Comparison of ENCODE assay signal across 26 mouse cellular contexts in genomic region chr3:144603558-144603957, GRCm38 (mm10). TPM values are rescaled to one million over a fixed set of nuclear protein-coding genes. Genes with fewer than 3 reads are reported as not detected.
DNase-seq lines count a peak whose midpoint lies in the region; ATAC-seq and TF ChIP-seq lines count a peak whose summit lies in the region.
"Had no signal": no experiment of that assay in that cellular context is flagged by ENCODE, and none has a peak within 500 bp of the region (broad histone marks: within the 10 kb centered on the region; RNA-seq: fewer than 3 reads in every experiment).

No protein-coding gene starts in this region.

- TF ChIP-seq EP300 in lung, postnatal 0 days (IDR thresholded peaks at IDR 0.05), result no peak

- no peaks in the 10 kb centered on the region for H3K27me3 ChIP-seq in lung, postnatal 0 days (replicated peaks; ENCODE audit: insufficient read depth, low read length)
- no peaks in the 10 kb centered on the region for H3K27me3 ChIP-seq in hindbrain, embryonic 13.5 days
- H3K27me3 ChIP-seq: heart, embryonic 13.5 days; intestine, embryonic 15.5 days; megakaryocyte, embryonic 14.5 days had no signal

- H3K4me3 ChIP-seq in lung, postnatal 0 days (ENCODE audit: low read depth, low read length), result no peak overlapping the region
- no peak overlapping the region for H3K4me3 ChIP-seq in hindbrain, embryonic 13.5 days
- H3K4me3 ChIP-seq: heart, adult 2 months; heart, embryonic 13.5 days; intestine, embryonic 15.5 days; megakaryocyte, embryonic 14.5 days had no signal

- 0 out of 2 replicates have a peak, but pooled peaks have one; percentile 13 for ATAC-seq in lung, postnatal 0 days
- ATAC-seq in granulocyte monocyte progenitor cell, adult 5-6 weeks (replicated peaks; ENCODE audit: poor library complexity, severe bottlenecking), result peak; percentile 49
- no peak for ATAC-seq in hindbrain, embryonic 13.5 days (ENCODE audit: low FRiP score)
- no peak for ATAC-seq in megakaryocyte-erythroid progenitor cell, adult 5-6 weeks (replicated peaks; ENCODE audit: low FRiP score, low TSS enrichment, poor library complexity, severe bottlenecking)
- ATAC-seq: forebrain, embryonic 14.5 days; hindbrain, postnatal 0 days; intestine, embryonic 15.5 days had no signal

- H3K9me3 ChIP-seq in lung, postnatal 0 days (ENCODE audit: low read length), result no peaks in the 10 kb centered on the region
- no peaks in the 10 kb centered on the region for H3K9me3 ChIP-seq in hindbrain, embryonic 13.5 days
- H3K9me3 ChIP-seq: heart, embryonic 13.5 days; intestine, embryonic 15.5 days had no signal

- no peak for TF ChIP-seq CTCF in lung, postnatal 0 days (IDR thresholded peaks at IDR 0.05)

- no peak overlapping the region for H3K4me2 ChIP-seq in lung, postnatal 0 days (replicated peaks; ENCODE audit: low read depth, low read length)
- no peak overlapping the region for H3K4me2 ChIP-seq in hindbrain, embryonic 13.5 days
- H3K4me2 ChIP-seq: heart, embryonic 13.5 days; intestine, embryonic 15.5 days; lung, embryonic 14.5 days had no signal

- DNase-seq in lung, postnatal 0 days (ENCODE audit: low spot score), result peak; percentile 29
- no peak for DNase-seq in lung, adult 18-20 months
- peak; percentile 48 for DNase-seq in NIH3T3 (ENCODE audit: low read depth)
- no peak for DNase-seq in kidney, postnatal 36 days
- DNase-seq: adrenal gland, adult 2 months; cerebellum, adult 8-10 months; cerebellum, postnatal 25 days; gastrocnemius, postnatal 25 days; heart, adult 2 months; heart, postnatal 14 days; kidney, adult 9 months; kidney, postnatal 10 days; liver; midbrain, embryonic 14.5 days; right cerebral cortex, postnatal 25 days; thymus, postnatal 36 days had no signal

- 54% methylated on average over 3 of the region's 3 CpGs for WGBS in lung, postnatal 0 days
- 88% methylated on average over 3 of the region's 3 CpGs for WGBS in hindbrain, embryonic 13.5 days

- no peak overlapping the region for H3K9ac ChIP-seq in lung, postnatal 0 days (replicated peaks; ENCODE audit: low read depth)
- no peak overlapping the region for H3K9ac ChIP-seq in hindbrain, embryonic 13.5 days
- H3K9ac ChIP-seq: heart, embryonic 13.5 days; intestine, embryonic 15.5 days; liver, embryonic 14.5 days; lung, embryonic 14.5 days had no signal

- no peaks in the 10 kb centered on the region for H3K4me1 ChIP-seq in lung, postnatal 0 days (ENCODE audit: insufficient read depth, low read depth, low read length)
- H3K4me1 ChIP-seq in hindbrain, embryonic 13.5 days (replicated peaks), result no peaks in the 10 kb centered on the region
- H3K4me1 ChIP-seq: intestine, embryonic 15.5 days had no signal

- H3K36me3 ChIP-seq in lung, postnatal 0 days (ENCODE audit: insufficient read depth, low read length), result no peaks in the 10 kb centered on the region
- H3K36me3 ChIP-seq in hindbrain, embryonic 13.5 days, result peaks cover 21% of the 10 kb centered on the region

- H3K27ac ChIP-seq in lung, postnatal 0 days (ENCODE audit: low read length), result no peak overlapping the region
- H3K27ac ChIP-seq in hindbrain, embryonic 13.5 days, result no peak overlapping the region
- H3K27ac ChIP-seq: heart, adult 2 months; heart, embryonic 13.5 days; hindbrain, postnatal 0 days; intestine, embryonic 15.5 days; liver, embryonic 14.5 days had no signal

RNA-seq across cellular contexts. Expression of gene Selenof, which starts 33.5 kb away (rescaled TPM):
- 837 and 926 TPM in 2 replicates for polyA plus RNA-seq in lung, postnatal 0 days (2015; fragmentation: Nextera tagmentation; extraction: Ambion mirVana)
- total RNA-seq in granulocyte monocyte progenitor cell, adult 5-6 weeks (2014; fragmentation: Nextera tagmentation), result 330 and 358 TPM in 2 replicates
- total RNA-seq in granulocyte monocyte progenitor cell, adult 5-6 weeks (2017), result 781 and 898 TPM in 2 replicates
- 552 and 565 TPM in 2 replicates for polyA plus RNA-seq in hindbrain, embryonic 13.5 days (2015; fragmentation: Nextera tagmentation; extraction: Ambion mirVana)
- 228 and 242 TPM in 2 replicates for total RNA-seq in megakaryocyte-erythroid progenitor cell, adult 5-6 weeks (2014; fragmentation: Nextera tagmentation)
- total RNA-seq in megakaryocyte-erythroid progenitor cell, adult 5-6 weeks (2017), result 570 and 661 TPM in 2 replicates

RNA-seq across cellular contexts. Expression of gene Hs2st1, which starts 33.6 kb away (rescaled TPM):
- polyA plus RNA-seq in lung, postnatal 0 days (2015; fragmentation: Nextera tagmentation; extraction: Ambion mirVana), result 25.1 and 29.3 TPM in 2 replicates
- 11.1 and 13.0 TPM in 2 replicates for total RNA-seq in granulocyte monocyte progenitor cell, adult 5-6 weeks (2014; fragmentation: Nextera tagmentation)
- total RNA-seq in granulocyte monocyte progenitor cell, adult 5-6 weeks (2017), result 12.3 and 13.7 TPM in 2 replicates
- 12.4 and 13.7 TPM in 2 replicates for polyA plus RNA-seq in hindbrain, embryonic 13.5 days (2015; fragmentation: Nextera tagmentation; extraction: Ambion mirVana)
- total RNA-seq in megakaryocyte-erythroid progenitor cell, adult 5-6 weeks (2014; fragmentation: Nextera tagmentation), result 11.6 and 14.2 TPM in 2 replicates
- 9.9 and 11.4 TPM in 2 replicates for total RNA-seq in megakaryocyte-erythroid progenitor cell, adult 5-6 weeks (2017)

Comparison
In these comparisons a context has a peak if more than half of its experiments do, and no peak if none do; other contexts are left out.
1. DNase-seq: peak in lung, postnatal 0 days (single experiment) and NIH3T3 (single experiment); none in lung, adult 18-20 months (0 of 2) and kidney, postnatal 36 days (0 of 2).
2. ATAC-seq: peak in lung, postnatal 0 days (single experiment) and granulocyte monocyte progenitor cell, adult 5-6 weeks (single experiment); none in hindbrain, embryonic 13.5 days (single experiment) and megakaryocyte-erythroid progenitor cell, adult 5-6 weeks (single experiment).